Mouse (Mus musculus): ENCODE results near the gene Aspg.

DNA sequence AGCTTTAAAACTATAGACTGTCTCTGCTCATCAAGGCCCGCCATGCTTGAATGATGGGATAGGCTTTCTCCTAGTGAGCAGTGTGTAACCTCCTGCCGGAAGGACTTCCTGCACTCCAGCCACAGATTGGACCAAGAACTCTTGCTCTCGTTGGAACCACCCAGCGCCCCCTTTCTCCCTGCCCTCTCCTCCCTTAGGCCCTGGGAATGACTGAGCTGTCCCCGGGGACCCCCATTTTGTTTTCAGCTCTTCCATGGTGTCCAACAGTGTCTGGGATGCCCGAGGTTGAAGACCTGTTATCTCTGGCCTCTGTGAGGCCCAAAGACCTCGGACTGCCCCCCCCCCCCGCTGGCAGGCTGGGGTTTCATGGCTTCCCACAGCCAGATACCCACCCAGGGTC, 26.6 kb upstream of the Aspg start:
- TF ChIP-seq GATA1 (IDR thresholded peaks at IDR 0.05; ENCODE audit: low read length) (no peak), TAL1 (IDR thresholded peaks at IDR 0.05; ENCODE audit: low read length) (no peak)
